Mouse (Mus musculus) bone marrow, adult 2 months (tissue): ENCODE results near the gene Tbx5.

Experiments
- CTCF ChIP-seq: fragments of 200-500 bp; IDR thresholded peaks from 2 replicates; pipeline ENCODE4 v1.5.1; 2011; ENCODE audit warnings: low read length, control low read depth; ENCODE audit not compliant: control insufficient read depth, insufficient read depth
- POLR2A ChIP-seq: fragments of 200-500 bp; IDR thresholded peaks from 2 replicates; pipeline ENCODE4 v1.6.1; 2011; ENCODE audit warnings: low read depth, mild to moderate bottlenecking, control low read depth, low read length, borderline replicate concordance; ENCODE audit not compliant: control insufficient read depth

GRCm38 (mm10) chr5:119830611-119831010 is 1.9 kb upstream of the Tbx5 start:
- TF ChIP-seq POLR2A (no peak), CTCF (no peak)
